10 mouse cellular contexts compared by ENCODE assay signal in the genomic region with DNA sequence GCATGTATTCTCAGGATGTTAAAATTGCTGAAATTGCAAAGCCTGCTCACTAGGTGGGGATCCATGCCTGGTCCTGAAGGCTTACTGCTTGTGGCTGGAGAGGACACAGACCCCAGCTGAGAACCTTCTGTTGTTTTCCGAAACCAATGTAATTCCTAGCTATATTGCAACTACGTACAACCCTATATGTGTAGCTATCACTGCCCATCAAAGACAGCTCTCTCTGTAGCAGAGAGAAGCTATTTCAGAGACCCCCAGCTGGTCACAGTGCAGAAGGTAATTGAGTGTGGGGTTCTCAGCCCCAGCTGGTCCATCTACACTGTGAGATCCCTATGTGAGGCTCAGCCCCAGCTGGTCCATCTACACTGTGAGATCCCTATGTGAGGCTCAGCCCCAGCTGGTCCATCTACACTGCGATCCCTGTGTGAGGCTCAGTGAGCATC. TPM values are rescaled to one million over a fixed set of nuclear protein-coding genes. Genes with fewer than 3 reads are reported as not detected.
DNase-seq lines count a peak whose midpoint lies in the region; ATAC-seq lines count a peak whose summit lies in the region.
"Had no signal": no experiment of that assay in that cellular context is flagged by ENCODE, and none has a peak within 500 bp of the region (broad histone marks: within the 10 kb centered on the region; RNA-seq: fewer than 3 reads in every experiment).

No protein-coding gene starts in this region.

- 81% methylated on average over 3 of the region's 3 CpGs for whole genome bisulfite sequencing in kidney, embryonic 16.5 days
- WGBS in kidney, embryonic 15.5 days: 83% methylated on average over 3 of the region's 3 CpGs
- 91% methylated on average over 3 of the region's 3 CpGs for WGBS in midbrain, embryonic 13.5 days
- WGBS in midbrain, embryonic 15.5 days: 84% methylated on average over 3 of the region's 3 CpGs
- WGBS in limb, embryonic 12.5 days: 81% methylated on average over 3 of the region's 3 CpGs
- 80% methylated on average over 3 of the region's 3 CpGs for WGBS in forebrain, embryonic 15.5 days

- H3K27me3 ChIP-seq in kidney, embryonic 16.5 days (ENCODE audit: insufficient read depth, low read length): no peaks in the 10 kb centered on the region
- no peaks in the 10 kb centered on the region for H3K27me3 ChIP-seq in kidney, embryonic 15.5 days
- no peaks in the 10 kb centered on the region for H3K27me3 ChIP-seq in midbrain, embryonic 13.5 days
- no peaks in the 10 kb centered on the region for H3K27me3 ChIP-seq in midbrain, embryonic 15.5 days (replicated peaks)
- no peaks in the 10 kb centered on the region for H3K27me3 ChIP-seq in limb, embryonic 12.5 days
- H3K27me3 ChIP-seq in forebrain, embryonic 15.5 days: no peaks in the 10 kb centered on the region
- H3K27me3 ChIP-seq: hindbrain, embryonic 15.5 days had no signal

- no peak overlapping the region for H3K4me3 ChIP-seq in kidney, embryonic 16.5 days (ENCODE audit: low read length)
- no peak overlapping the region for H3K4me3 ChIP-seq in kidney, embryonic 15.5 days (replicated peaks)
- no peak overlapping the region for H3K4me3 ChIP-seq in midbrain, embryonic 13.5 days (replicated peaks)
- H3K4me3 ChIP-seq in midbrain, embryonic 15.5 days: no peak overlapping the region
- H3K4me3 ChIP-seq in limb, embryonic 12.5 days (replicated peaks): no peak overlapping the region
- no peak overlapping the region for H3K4me3 ChIP-seq in forebrain, embryonic 15.5 days
- H3K4me3 ChIP-seq: hindbrain, embryonic 15.5 days had no signal

- H3K9me3 ChIP-seq in kidney, embryonic 16.5 days (ENCODE audit: low read length): no peaks in the 10 kb centered on the region
- H3K9me3 ChIP-seq in kidney, embryonic 15.5 days (replicated peaks): no peaks in the 10 kb centered on the region
- H3K9me3 ChIP-seq in midbrain, embryonic 13.5 days: no peaks in the 10 kb centered on the region
- H3K9me3 ChIP-seq in midbrain, embryonic 15.5 days: no peaks in the 10 kb centered on the region
- no peaks in the 10 kb centered on the region for H3K9me3 ChIP-seq in limb, embryonic 12.5 days
- no peaks in the 10 kb centered on the region for H3K9me3 ChIP-seq in forebrain, embryonic 15.5 days
- H3K9me3 ChIP-seq: hindbrain, embryonic 15.5 days had no signal

- DNase-seq in cerebellum, postnatal 10 days: peak; percentile 57 to 62
- DNase-seq: liver, postnatal 0 days; thymus, postnatal 4 days had no signal

- no peaks in the 10 kb centered on the region for H3K36me3 ChIP-seq in kidney, embryonic 16.5 days (ENCODE audit: insufficient read depth, low read length)
- no peaks in the 10 kb centered on the region for H3K36me3 ChIP-seq in kidney, embryonic 15.5 days
- H3K36me3 ChIP-seq in midbrain, embryonic 13.5 days: no peaks in the 10 kb centered on the region
- H3K36me3 ChIP-seq in midbrain, embryonic 15.5 days (replicated peaks): no peaks in the 10 kb centered on the region
- H3K36me3 ChIP-seq in limb, embryonic 12.5 days: no peaks in the 10 kb centered on the region
- H3K36me3 ChIP-seq in forebrain, embryonic 15.5 days: no peaks in the 10 kb centered on the region
- H3K36me3 ChIP-seq: hindbrain, embryonic 15.5 days had no signal

- H3K9ac ChIP-seq in kidney, embryonic 16.5 days (replicated peaks; ENCODE audit: low read length): no peak overlapping the region
- no peak overlapping the region for H3K9ac ChIP-seq in kidney, embryonic 15.5 days
- no peak overlapping the region for H3K9ac ChIP-seq in midbrain, embryonic 13.5 days (replicated peaks)
- H3K9ac ChIP-seq in midbrain, embryonic 15.5 days: no peak overlapping the region
- no peak overlapping the region for H3K9ac ChIP-seq in limb, embryonic 12.5 days (replicated peaks)
- no peak overlapping the region for H3K9ac ChIP-seq in forebrain, embryonic 15.5 days (replicated peaks)
- H3K9ac ChIP-seq: hindbrain, embryonic 15.5 days; liver, postnatal 0 days had no signal

- H3K4me1 ChIP-seq in kidney, embryonic 16.5 days (ENCODE audit: insufficient read depth, low read length): no peaks in the 10 kb centered on the region
- H3K4me1 ChIP-seq in kidney, embryonic 15.5 days: no peaks in the 10 kb centered on the region
- H3K4me1 ChIP-seq in midbrain, embryonic 13.5 days (replicated peaks): no peaks in the 10 kb centered on the region
- H3K4me1 ChIP-seq in midbrain, embryonic 15.5 days: no peaks in the 10 kb centered on the region
- H3K4me1 ChIP-seq in limb, embryonic 12.5 days (replicated peaks): no peaks in the 10 kb centered on the region
- no peaks in the 10 kb centered on the region for H3K4me1 ChIP-seq in forebrain, embryonic 15.5 days
- H3K4me1 ChIP-seq: hindbrain, embryonic 15.5 days had no signal

- 0 out of 2 replicates have a peak, but pooled peaks have one; percentile 12 for ATAC-seq in kidney, embryonic 16.5 days (ENCODE audit: low FRiP score, low TSS enrichment)
- ATAC-seq in kidney, embryonic 15.5 days (replicated peaks; ENCODE audit: low FRiP score): no peak
- ATAC-seq in midbrain, embryonic 13.5 days: 0 out of 2 replicates have a peak, but pooled peaks have one; percentile 14
- no peak; the same call in 1 of the 2 replicates for ATAC-seq in midbrain, embryonic 15.5 days (replicated peaks)
- 0 out of 2 replicates have a peak, but pooled peaks have one; percentile 42 for ATAC-seq in limb, embryonic 12.5 days (ENCODE audit: insufficient number of reproducible peaks, insufficient read depth, low FRiP score, low TSS enrichment, low read depth)
- no peak for ATAC-seq in forebrain, embryonic 15.5 days (replicated peaks)
- ATAC-seq: liver, postnatal 0 days had no signal

- no peak overlapping the region for H3K4me2 ChIP-seq in kidney, embryonic 16.5 days (replicated peaks; ENCODE audit: low read depth, low read length)
- no peak overlapping the region for H3K4me2 ChIP-seq in kidney, embryonic 15.5 days
- no peak overlapping the region for H3K4me2 ChIP-seq in midbrain, embryonic 13.5 days (replicated peaks)
- H3K4me2 ChIP-seq in midbrain, embryonic 15.5 days: no peak overlapping the region
- H3K4me2 ChIP-seq in limb, embryonic 12.5 days: no peak overlapping the region
- no peak overlapping the region for H3K4me2 ChIP-seq in forebrain, embryonic 15.5 days (replicated peaks)
- H3K4me2 ChIP-seq: hindbrain, embryonic 15.5 days had no signal

- H3K27ac ChIP-seq in kidney, embryonic 16.5 days (ENCODE audit: low read length): no peak overlapping the region
- H3K27ac ChIP-seq in kidney, embryonic 15.5 days: no peak overlapping the region
- no peak overlapping the region for H3K27ac ChIP-seq in midbrain, embryonic 13.5 days
- no peak overlapping the region for H3K27ac ChIP-seq in midbrain, embryonic 15.5 days
- no peak overlapping the region for H3K27ac ChIP-seq in limb, embryonic 12.5 days
- no peak overlapping the region for H3K27ac ChIP-seq in forebrain, embryonic 15.5 days (replicated peaks)
- H3K27ac ChIP-seq: hindbrain, embryonic 15.5 days had no signal

RNA-seq across cellular contexts. Expression of a gene that starts 10.6 kb away (rescaled TPM):
- 12.2 and 14.3 TPM in 2 replicates for polyA plus RNA-seq in kidney, embryonic 16.5 days (2015; fragmentation: Nextera tagmentation; extraction: Ambion mirVana)
- 12.7 and 13.3 TPM in 2 replicates for polyA plus RNA-seq in kidney, embryonic 15.5 days (2015; fragmentation: Nextera tagmentation; extraction: Ambion mirVana)
- polyA plus RNA-seq in midbrain, embryonic 13.5 days (2015; fragmentation: Nextera tagmentation; extraction: Ambion mirVana): 20.1 and 20.8 TPM in 2 replicates
- polyA plus RNA-seq in midbrain, embryonic 15.5 days (2015; fragmentation: Nextera tagmentation; extraction: Ambion mirVana): 18.1 and 22.8 TPM in 2 replicates
- 23.5 and 24.2 TPM in 2 replicates for polyA plus RNA-seq in limb, embryonic 12.5 days (2016; fragmentation: Nextera tagmentation; extraction: Ambion mirVana)
- 12.9 and 14.4 TPM in 2 replicates for polyA plus RNA-seq in forebrain, embryonic 15.5 days (2015; fragmentation: Nextera tagmentation; extraction: Ambion mirVana)

RNA-seq across cellular contexts. Expression of a gene that starts 28.3 kb away (rescaled TPM):
- polyA plus RNA-seq in kidney, embryonic 16.5 days (2015; fragmentation: Nextera tagmentation; extraction: Ambion mirVana): 0.09 and 0.10 TPM in 2 replicates
- polyA plus RNA-seq in kidney, embryonic 15.5 days (2015; fragmentation: Nextera tagmentation; extraction: Ambion mirVana): 0.09 and 0.18 TPM in 2 replicates
- 0.88 and 1.3 TPM in 2 replicates for polyA plus RNA-seq in midbrain, embryonic 13.5 days (2015; fragmentation: Nextera tagmentation; extraction: Ambion mirVana)
- 2.2 and 2.6 TPM in 2 replicates for polyA plus RNA-seq in midbrain, embryonic 15.5 days (2015; fragmentation: Nextera tagmentation; extraction: Ambion mirVana)
- polyA plus RNA-seq in limb, embryonic 12.5 days (2016; fragmentation: Nextera tagmentation; extraction: Ambion mirVana): 0.17 and 0.31 TPM in 2 replicates
- polyA plus RNA-seq in forebrain, embryonic 15.5 days (2015; fragmentation: Nextera tagmentation; extraction: Ambion mirVana): 1.0 and 1.4 TPM in 2 replicates
- polyA plus RNA-seq: liver, postnatal 0 days had no signal

Comparison
In these comparisons a context has a peak if more than half of its experiments do, and no peak if none do; other contexts are left out.
1. ATAC-seq: peak in kidney, embryonic 16.5 days (single experiment), midbrain, embryonic 13.5 days (single experiment) and limb, embryonic 12.5 days (single experiment); none in kidney, embryonic 15.5 days (single experiment), midbrain, embryonic 15.5 days (single experiment) and forebrain, embryonic 15.5 days (single experiment).